Comparison of ENCODE assay signal across 20 mouse cellular contexts in the genomic region with DNA sequence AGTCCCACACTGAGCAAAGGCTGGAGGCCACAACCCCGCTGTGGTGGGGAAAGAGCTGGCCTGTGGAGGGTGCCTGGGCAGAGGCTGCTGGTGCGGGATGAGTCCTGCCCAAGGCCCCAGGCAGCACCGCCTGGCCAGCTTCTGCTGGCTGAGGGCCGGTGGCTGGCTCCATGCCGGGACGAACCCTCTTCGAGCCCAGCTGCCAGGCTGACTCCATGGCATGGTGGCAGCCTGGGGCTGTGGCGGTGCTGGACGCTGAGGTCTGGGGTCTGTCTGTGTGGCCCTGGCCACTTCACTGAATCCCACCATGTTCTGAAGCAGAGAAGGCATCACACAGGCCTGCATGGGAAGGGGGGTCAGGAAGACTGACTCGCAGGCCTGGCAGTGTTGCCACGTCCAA. TPM values are rescaled to one million over a fixed set of nuclear protein-coding genes. Genes with fewer than 3 reads are reported as not detected.
DNase-seq lines count a peak whose midpoint lies in the region; ATAC-seq lines count a peak whose summit lies in the region.
"Had no signal": no experiment of that assay in that cellular context is flagged by ENCODE, and none has a peak within 500 bp of the region (broad histone marks: within the 10 kb centered on the region; RNA-seq: fewer than 3 reads in every experiment).

No protein-coding gene starts in this region.

- no peak overlapping the region for H3K9ac ChIP-seq in forebrain, embryonic 11.5 days (ENCODE audit: low read length)
- no peak overlapping the region for H3K9ac ChIP-seq in forebrain, embryonic 16.5 days (replicated peaks; ENCODE audit: low read depth, low read length)
- H3K9ac ChIP-seq in forebrain, embryonic 12.5 days: no peak overlapping the region
- H3K9ac ChIP-seq: embryonic facial prominence, embryonic 13.5 days; heart, embryonic 13.5 days; intestine, embryonic 15.5 days; liver, embryonic 14.5 days; midbrain, embryonic 13.5 days had no signal

- ATAC-seq in forebrain, embryonic 11.5 days (replicated peaks; ENCODE audit: low FRiP score): no peak
- ATAC-seq in forebrain, embryonic 16.5 days: no peak
- ATAC-seq in forebrain, embryonic 12.5 days (ENCODE audit: low FRiP score): no peak
- ATAC-seq: intestine, embryonic 15.5 days; midbrain, embryonic 13.5 days had no signal

- peak; percentile 51 for DNase-seq in forebrain, embryonic 11.5 days (ENCODE audit: low spot score)
- peak; percentile 1 to 40 for DNase-seq in kidney, postnatal 25 days
- DNase-seq in kidney, adult 18-20 months: no peak
- DNase-seq in brain, adult 2 months (ENCODE audit: low read depth, low spot score): peak; percentile 57
- peak; percentile 4 for DNase-seq in embryonic facial prominence, embryonic 10.5 days (ENCODE audit: low spot score)
- DNase-seq: adrenal gland, adult 8-10 months; thymus, adult 2 months had no signal

- H3K9me3 ChIP-seq in forebrain, embryonic 11.5 days (ENCODE audit: control insufficient read depth, low read length): no peaks in the 10 kb centered on the region
- no peaks in the 10 kb centered on the region for H3K9me3 ChIP-seq in forebrain, embryonic 16.5 days (ENCODE audit: control insufficient read depth, low read length)
- no peaks in the 10 kb centered on the region for H3K9me3 ChIP-seq in embryonic facial prominence, embryonic 10.5 days
- H3K9me3 ChIP-seq in forebrain, embryonic 12.5 days: no peaks in the 10 kb centered on the region
- H3K9me3 ChIP-seq: embryonic facial prominence, embryonic 13.5 days; forebrain, embryonic 10.5 days; G1E; heart, embryonic 13.5 days; intestine, embryonic 15.5 days; midbrain, embryonic 13.5 days had no signal

- H3K36me3 ChIP-seq in forebrain, embryonic 11.5 days (ENCODE audit: control insufficient read depth, insufficient read depth, low read length): peaks cover 23% of the 10 kb centered on the region
- peaks cover 27% of the 10 kb centered on the region for H3K36me3 ChIP-seq in forebrain, embryonic 16.5 days (ENCODE audit: control insufficient read depth, insufficient read depth)
- peaks cover 86% of the 10 kb centered on the region for H3K36me3 ChIP-seq in embryonic facial prominence, embryonic 10.5 days (replicated peaks)
- H3K36me3 ChIP-seq in forebrain, embryonic 12.5 days (replicated peaks): peaks cover 79% of the 10 kb centered on the region
- H3K36me3 ChIP-seq: G1E had no signal

- no peak overlapping the region for H3K27ac ChIP-seq in forebrain, embryonic 11.5 days (ENCODE audit: low read depth, low read length)
- no peak overlapping the region for H3K27ac ChIP-seq in forebrain, embryonic 16.5 days (ENCODE audit: low read length)
- no peak overlapping the region for H3K27ac ChIP-seq in embryonic facial prominence, embryonic 10.5 days (replicated peaks)
- H3K27ac ChIP-seq in forebrain, embryonic 12.5 days: no peak overlapping the region
- H3K27ac ChIP-seq: embryonic facial prominence, embryonic 13.5 days; forebrain, embryonic 10.5 days; heart, embryonic 13.5 days; intestine, embryonic 15.5 days; liver, embryonic 14.5 days; midbrain, embryonic 13.5 days had no signal

- 98% methylated on average over 11 of the region's 11 CpGs for WGBS in forebrain, embryonic 11.5 days
- WGBS in forebrain, embryonic 16.5 days: 96% methylated on average over 11 of the region's 11 CpGs
- WGBS in embryonic facial prominence, embryonic 10.5 days: 92% methylated on average over 11 of the region's 11 CpGs
- 93% methylated on average over 11 of the region's 11 CpGs for WGBS in forebrain, embryonic 12.5 days

- H3K27me3 ChIP-seq in forebrain, embryonic 11.5 days (ENCODE audit: control insufficient read depth, insufficient read depth, low read length): no peaks in the 10 kb centered on the region
- no peaks in the 10 kb centered on the region for H3K27me3 ChIP-seq in forebrain, embryonic 16.5 days (replicated peaks; ENCODE audit: control insufficient read depth, insufficient read depth, low read length)
- H3K27me3 ChIP-seq in embryonic facial prominence, embryonic 10.5 days (replicated peaks; ENCODE audit: low read depth, poor library complexity, severe bottlenecking): no peaks in the 10 kb centered on the region
- H3K27me3 ChIP-seq in forebrain, embryonic 12.5 days: 0 out of 2 replicates have a peak, but pooled peaks cover 3% of the 10 kb centered on the region
- H3K27me3 ChIP-seq: embryonic facial prominence, embryonic 13.5 days; heart, embryonic 13.5 days; intestine, embryonic 15.5 days; midbrain, embryonic 13.5 days had no signal

- H3K4me1 ChIP-seq in forebrain, embryonic 11.5 days (replicated peaks; ENCODE audit: control insufficient read depth, insufficient read depth, low read length): no peaks in the 10 kb centered on the region
- H3K4me1 ChIP-seq in forebrain, embryonic 16.5 days (replicated peaks; ENCODE audit: control insufficient read depth, insufficient read depth, low read length): no peaks in the 10 kb centered on the region
- H3K4me1 ChIP-seq in embryonic facial prominence, embryonic 10.5 days: no peaks in the 10 kb centered on the region
- no peaks in the 10 kb centered on the region for H3K4me1 ChIP-seq in forebrain, embryonic 12.5 days
- H3K4me1 ChIP-seq: embryonic facial prominence, embryonic 13.5 days; forebrain, embryonic 10.5 days; heart, embryonic 13.5 days; midbrain, embryonic 13.5 days had no signal

- no peak overlapping the region for H3K4me2 ChIP-seq in forebrain, embryonic 11.5 days (ENCODE audit: low read depth, low read length, severe bottlenecking)
- no peak overlapping the region for H3K4me2 ChIP-seq in forebrain, embryonic 16.5 days (ENCODE audit: low read length)
- no peak overlapping the region for H3K4me2 ChIP-seq in forebrain, embryonic 12.5 days
- H3K4me2 ChIP-seq: embryonic facial prominence, embryonic 13.5 days; heart, embryonic 13.5 days; intestine, embryonic 15.5 days; midbrain, embryonic 13.5 days had no signal

- no peak overlapping the region for H3K4me3 ChIP-seq in forebrain, embryonic 11.5 days (ENCODE audit: low read depth, low read length)
- no peak overlapping the region for H3K4me3 ChIP-seq in forebrain, embryonic 16.5 days (replicated peaks; ENCODE audit: low read length)
- no peak overlapping the region for H3K4me3 ChIP-seq in embryonic facial prominence, embryonic 10.5 days
- no peak overlapping the region for H3K4me3 ChIP-seq in forebrain, embryonic 12.5 days (replicated peaks)
- H3K4me3 ChIP-seq: embryonic facial prominence, embryonic 13.5 days; forebrain, embryonic 10.5 days; heart, embryonic 13.5 days; intestine, embryonic 15.5 days; midbrain, embryonic 13.5 days had no signal

RNA-seq across cellular contexts. Expression of a gene that starts 7.2 kb away (rescaled TPM):
- polyA plus RNA-seq in forebrain, embryonic 11.5 days (2014; fragmentation: Nextera tagmentation; extraction: Ambion mirVana): 14.2 and 15.6 TPM in 2 replicates
- polyA plus RNA-seq in forebrain, embryonic 16.5 days (2015; fragmentation: Nextera tagmentation; extraction: Ambion mirVana): 9.0 and 11.6 TPM in 2 replicates
- polyA plus RNA-seq in embryonic facial prominence, embryonic 10.5 days (2016; fragmentation: Nextera tagmentation; extraction: Ambion mirVana): 28.4 and 29.2 TPM in 2 replicates
- polyA plus RNA-seq in forebrain, embryonic 12.5 days (2016; fragmentation: Nextera tagmentation; extraction: Ambion mirVana): 9.2 and 10.6 TPM in 2 replicates

RNA-seq across cellular contexts. Expression of a gene that starts 14.3 kb away (rescaled TPM):
- polyA plus RNA-seq in forebrain, embryonic 11.5 days (2014; fragmentation: Nextera tagmentation; extraction: Ambion mirVana): 64.4 and 67.7 TPM in 2 replicates
- 59.8 and 68.5 TPM in 2 replicates for polyA plus RNA-seq in forebrain, embryonic 16.5 days (2015; fragmentation: Nextera tagmentation; extraction: Ambion mirVana)
- 76.4 and 77.3 TPM in 2 replicates for polyA plus RNA-seq in embryonic facial prominence, embryonic 10.5 days (2016; fragmentation: Nextera tagmentation; extraction: Ambion mirVana)
- polyA plus RNA-seq in forebrain, embryonic 12.5 days (2016; fragmentation: Nextera tagmentation; extraction: Ambion mirVana): 69.0 and 70.6 TPM in 2 replicates

RNA-seq across cellular contexts. Expression of a gene that starts 46.4 kb away (rescaled TPM):
- not detected in 2 replicates for polyA plus RNA-seq in forebrain, embryonic 11.5 days (2014; fragmentation: Nextera tagmentation; extraction: Ambion mirVana)
- not detected in 2 replicates for polyA plus RNA-seq in forebrain, embryonic 16.5 days (2015; fragmentation: Nextera tagmentation; extraction: Ambion mirVana)
- not detected in 2 replicates for polyA plus RNA-seq in embryonic facial prominence, embryonic 10.5 days (2016; fragmentation: Nextera tagmentation; extraction: Ambion mirVana)
- not detected in 2 replicates for polyA plus RNA-seq in forebrain, embryonic 12.5 days (2016; fragmentation: Nextera tagmentation; extraction: Ambion mirVana)
- polyA plus RNA-seq: embryonic facial prominence, embryonic 13.5 days; forebrain, embryonic 10.5 days; G1E; heart, embryonic 13.5 days; intestine, embryonic 15.5 days; kidney, postnatal 0 days; limb, embryonic 11.5 days; liver, embryonic 14.5 days; lung, embryonic 16.5 days; midbrain, embryonic 13.5 days; neural tube, embryonic 14.5 days; thymus, adult 2 months had no signal
